Mouse (Mus musculus) c-Kit-positive CD71-negative TER-119-negative erythroid progenitor cells, embryonic 14.5 days (primary cell): ENCODE results near the gene Gin1.
A peak's percentile ranks its signal among the peaks of the same experiment; 100 is the strongest.

ENCODE experiments used
- DNase-seq: peaks from one replicate; pipeline ENCODE4 v3.0.0-alpha.2; 2013; ENCODE audit warnings: low read depth

Gene Gin1

GRCm38 (mm10) chr1:97787674-97788073 is 17.7 kb downstream of the Gin1 start:
- no peak for DNase-seq

GRCm38 (mm10) chr1:97788490-97788889 is 18.5 kb downstream of the Gin1 start:
- no peak for DNase-seq

- no peak for DNase-seq
Observed at GRCm38 (mm10) chr1:97794110-97794509, 24.1 kb downstream of the Gin1 start.

- no peak for DNase-seq
Observed at GRCm38 (mm10) chr1:97795936-97796335, 26.0 kb downstream of the Gin1 start.

DNA sequence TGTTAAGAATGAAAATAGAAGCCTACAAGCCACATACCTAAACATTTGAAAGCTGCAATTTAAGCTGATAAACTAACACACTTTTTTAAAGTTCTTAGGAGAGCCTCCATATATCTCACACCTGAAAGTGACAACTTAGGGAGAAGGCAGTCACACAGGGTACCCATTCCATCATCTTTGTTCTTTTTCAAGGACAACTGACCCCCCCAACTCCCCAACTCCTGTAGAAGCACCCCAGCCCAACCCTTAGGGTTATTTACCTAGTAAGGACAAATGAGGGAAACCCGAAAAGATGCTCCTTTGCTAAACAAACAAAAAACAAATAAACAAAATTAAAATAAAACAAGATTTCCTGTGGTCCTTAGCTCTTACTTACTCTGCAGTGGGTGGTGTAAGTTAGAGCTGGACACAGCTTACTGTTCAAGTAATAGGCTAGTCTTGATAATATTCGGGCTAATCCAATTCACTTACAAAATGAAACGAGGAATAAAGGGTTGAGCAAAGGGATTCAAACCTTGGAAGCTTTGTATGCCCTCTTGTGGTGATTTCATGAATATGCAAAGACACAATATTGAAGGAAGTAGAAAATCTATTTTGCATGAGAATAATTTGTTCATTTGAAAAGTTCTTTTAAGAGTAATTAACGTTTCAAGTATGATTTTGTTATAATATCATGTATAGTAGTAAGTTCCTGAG is 32.4 kb downstream of the Gin1 start:
- DNase-seq = peak; percentile 16

DNA sequence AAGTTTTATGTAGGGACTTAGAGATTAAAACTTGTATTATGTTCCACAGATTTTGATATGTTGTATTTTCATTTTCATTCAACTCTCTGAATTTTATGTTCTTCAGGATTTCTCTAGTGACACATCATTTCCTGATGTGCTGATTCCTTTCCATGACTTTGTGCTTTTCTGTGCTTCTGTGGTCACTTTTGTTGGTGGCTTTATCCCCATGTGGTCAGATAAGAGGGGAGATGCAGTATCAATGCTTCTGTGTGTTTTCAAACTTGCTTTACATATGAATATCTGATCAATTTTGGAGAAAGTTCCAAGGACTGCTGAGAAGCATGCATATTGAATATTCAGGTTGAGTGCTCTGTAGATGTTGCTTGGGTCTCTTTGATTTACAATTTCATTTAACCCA is 34.5 kb downstream of the Gin1 start:
- no peak for DNase-seq

DNA sequence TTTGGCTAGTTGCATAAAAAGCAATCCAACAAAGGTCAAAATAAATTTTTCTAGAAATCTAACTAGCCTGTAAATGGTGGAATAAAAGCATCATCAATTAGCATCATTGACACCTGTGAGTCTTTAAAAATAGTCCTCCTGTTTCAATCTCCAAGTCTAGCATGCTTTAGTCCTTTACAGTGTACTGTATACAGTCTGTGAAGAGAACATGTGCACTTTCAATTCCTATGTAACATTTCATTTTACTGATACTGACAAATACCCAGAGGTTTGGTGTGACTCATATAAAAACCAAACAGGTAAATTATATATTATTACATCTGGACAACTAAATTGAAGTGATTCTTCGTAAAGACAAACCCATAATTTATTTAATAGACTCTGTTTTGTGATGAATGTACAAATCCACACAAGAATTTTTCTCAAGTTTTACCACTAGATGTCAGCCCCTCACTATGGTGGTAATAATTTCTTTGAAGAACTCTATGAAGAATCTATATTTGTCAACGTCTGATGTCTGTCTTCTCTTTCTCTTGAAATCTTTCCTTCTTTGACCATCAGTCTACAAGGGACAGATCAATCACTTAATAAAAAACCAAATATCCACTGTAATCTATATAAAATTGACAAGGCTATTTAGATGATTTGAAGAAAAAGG is 39.4 kb downstream of the Gin1 start:
- peak; percentile 9 for DNase-seq

DNA sequence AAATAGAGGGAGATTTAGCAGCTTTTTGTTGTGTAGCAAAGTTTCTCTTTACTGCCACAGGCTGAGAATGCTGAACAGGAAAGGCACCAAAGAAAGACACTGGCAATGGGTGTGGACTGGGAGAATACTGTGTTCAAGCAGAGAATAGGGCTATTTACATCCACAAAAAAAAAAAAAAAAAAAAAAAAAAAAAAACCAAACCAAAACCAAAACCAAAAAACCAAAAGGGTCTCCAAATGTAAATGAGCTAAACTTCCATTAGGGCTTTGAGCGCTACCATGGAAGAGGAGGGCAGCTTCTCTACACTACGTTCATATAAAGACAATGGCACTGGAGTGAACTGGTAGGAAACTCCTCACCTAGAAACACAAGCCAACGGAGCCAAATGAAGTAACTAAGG is 51.3 kb downstream of the Gin1 start:
- no peak for DNase-seq

- no peak for DNase-seq
Observed at GRCm38 (mm10) chr1:97822203-97822602, 52.2 kb downstream of the Gin1 start.

DNA sequence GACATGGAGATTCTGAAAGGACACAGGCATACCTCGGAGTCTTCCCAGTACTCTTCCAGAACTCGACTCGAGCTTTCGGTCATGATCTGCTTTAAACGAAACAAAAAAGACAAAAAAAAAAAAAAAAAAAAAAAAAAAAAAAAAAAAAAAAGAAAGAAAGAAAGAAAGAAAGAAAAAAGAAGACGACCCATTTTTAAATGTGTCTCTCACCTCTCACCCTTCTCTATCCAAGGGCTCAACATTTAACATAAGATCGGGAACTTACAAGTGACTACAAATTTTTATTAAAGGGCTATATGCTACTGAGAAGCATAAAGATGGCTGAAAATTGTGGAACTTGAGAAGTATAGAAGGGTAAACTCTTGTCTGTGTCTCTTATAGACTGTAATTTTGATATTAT is 52.9 kb downstream of the Gin1 start:
- DNase-seq = no peak

DNA sequence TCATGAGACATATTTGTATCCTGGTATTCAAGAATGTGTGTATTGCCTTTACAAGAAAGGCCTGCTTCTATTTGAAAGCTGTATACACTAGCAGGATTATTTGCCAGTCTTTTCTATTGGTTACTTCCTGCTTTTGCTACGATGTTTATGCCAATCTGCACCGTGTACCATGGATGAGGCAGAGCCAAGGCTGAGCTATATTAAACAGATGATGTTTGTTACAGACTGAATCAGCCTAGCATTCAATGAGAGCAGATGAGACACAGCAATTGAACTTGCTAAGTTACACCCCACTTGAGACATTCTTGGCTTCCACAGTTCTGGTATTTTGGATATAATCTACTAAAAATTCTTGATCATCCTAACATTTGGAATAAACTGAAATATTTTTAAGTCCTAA is 57.6 kb downstream of the Gin1 start:
- no peak for DNase-seq

DNA sequence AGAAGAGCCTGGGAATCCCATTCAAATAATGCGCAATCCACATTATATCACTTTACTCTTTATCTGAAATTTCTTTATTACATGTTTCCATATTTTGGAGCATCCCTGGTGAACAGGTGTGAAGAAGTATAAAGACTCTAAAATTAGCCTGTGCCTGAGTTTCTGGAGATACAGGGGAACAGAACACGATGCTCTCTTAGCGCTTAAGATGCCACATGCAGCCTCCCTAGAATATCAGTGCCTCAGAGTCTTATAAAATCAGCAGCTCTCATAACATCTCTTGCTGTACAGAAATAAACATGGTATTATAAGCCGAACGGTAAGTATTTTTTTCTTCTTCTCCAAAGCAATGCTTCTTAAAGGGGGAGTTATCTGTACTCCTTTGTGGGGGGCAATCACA is 58.1 kb downstream of the Gin1 start:
- DNase-seq = no peak

- DNase-seq = no peak
Observed at GRCm38 (mm10) chr1:97833466-97834353, 63.7 kb downstream of the Gin1 start.

DNA sequence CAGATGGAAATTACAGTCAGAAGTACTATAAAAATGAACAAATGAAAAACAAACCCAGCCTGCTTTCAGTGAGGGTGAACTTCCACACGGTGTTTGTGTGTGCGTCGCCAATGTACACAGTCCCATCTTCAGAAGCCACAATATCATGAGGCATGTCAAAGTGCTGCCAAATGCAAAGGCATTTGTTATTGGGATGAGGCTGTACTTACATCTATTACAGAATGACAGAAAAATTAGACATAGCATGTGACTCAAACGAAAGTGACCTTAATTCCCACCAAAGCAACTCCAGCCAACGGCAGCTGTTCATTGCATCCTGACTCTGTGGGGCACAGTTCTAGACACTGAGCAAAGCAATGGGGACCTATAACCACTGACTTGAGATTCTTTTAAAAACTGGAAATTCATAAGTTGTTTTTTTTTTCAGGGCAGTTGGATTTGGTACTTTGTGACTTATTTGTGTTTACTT is 64.4 kb downstream of the Gin1 start:
- DNase-seq = no peak
